Mouse (Mus musculus) heart, postnatal 0 days (tissue): ENCODE measurements around the gene Snrpg. TPM values are rescaled to one million over a fixed set of nuclear protein-coding genes. Genes with fewer than 3 reads are reported as not detected.
A peak's percentile ranks its signal among the peaks of the same experiment; 100 is the strongest.
"Not testable (repeated sequence)": the region's sequence is repeated elsewhere in the genome, so short reads cannot be mapped to it uniquely, and the experiment has no call there.

ENCODE experiments used
- ATAC-seq: fragments of 200-750 bp; cut with Nextera tagmentation; 2 replicates; pipeline ENCODE4 v1.8.0; 2017; ENCODE audit warnings: low read depth, moderate number of reproducible peaks, moderate library complexity; ENCODE audit not compliant: insufficient read depth
- DNase-seq: peaks from one replicate; pipeline ENCODE4 v3.0.0-alpha.2; 2016; ENCODE audit warnings: low spot score
- H3K27ac ChIP-seq: fragments of 300-500 bp; sonication (generic); 2 replicates; pipeline ENCODE4 v1.5.1; 2014; ENCODE audit warnings: low read depth, mild to moderate bottlenecking
- H3K27me3 ChIP-seq: fragments of 300-500 bp; sonication (generic); 2 replicates; pipeline ENCODE4 v1.6.1; 2014; ENCODE audit warnings: low read length, mixed read lengths; ENCODE audit not compliant: control insufficient read depth, insufficient read depth
- H3K36me3 ChIP-seq: fragments of 300-500 bp; sonication (generic); replicated peaks from 2 replicates; pipeline ENCODE4 v1.6.1; 2014; ENCODE audit warnings: low read length, mixed read lengths; ENCODE audit not compliant: control insufficient read depth, insufficient read depth
- H3K4me1 ChIP-seq: fragments of 300-500 bp; sonication (generic); 2 replicates; pipeline ENCODE4 v1.6.1; 2014; ENCODE audit warnings: antibody characterized with exemption; ENCODE audit not compliant: control insufficient read depth, insufficient read depth
- H3K4me2 ChIP-seq: fragments of 300-500 bp; sonication (generic); 2 replicates; pipeline ENCODE4 v1.6.1; 2014; ENCODE audit warnings: low read depth, mild to moderate bottlenecking, low read length, moderate library complexity
- H3K4me3 ChIP-seq: fragments of 300-500 bp; sonication (generic); 2 replicates; pipeline ENCODE4 v1.5.1; 2014; ENCODE audit warnings: low read depth, low read length
- H3K9ac ChIP-seq: fragments of 300-500 bp; sonication (generic); replicated peaks from 2 replicates; pipeline ENCODE4 v1.6.1; 2014; ENCODE audit warnings: low read depth, low read length, mixed read lengths
- H3K9me3 ChIP-seq: fragments of 300-500 bp; sonication (generic); replicated peaks from 2 replicates; pipeline ENCODE4 v1.6.1; 2016; ENCODE audit warnings: low read length; ENCODE audit not compliant: control insufficient read depth
- CTCF ChIP-seq: IDR thresholded peaks from 2 replicates; pipeline ENCODE4 v1.5.1; 2016; ENCODE audit warnings: antibody characterized with exemption, control low read depth, low read depth
- EP300 ChIP-seq: IDR thresholded peaks from 2 replicates; pipeline ENCODE4 v1.6.1; 2016; ENCODE audit warnings: antibody characterized with exemption, low read depth
- WGBS: fragments of 180-500 bp; shearing (Covaris S2); extraction: QIAGEN DNeasy Blood & Tissue Kit; methylation state at CpG from one replicate; pipeline ENCODE4 v1.1.7; 2014; 5-methylcytosine and 5-hydroxymethylcytosine counted together
- polyA plus RNA-seq: library from polyadenylated mRNA; unstranded; fragments of >200 nt; fragmentation: Nextera tagmentation; extraction: Ambion mirVana; gene quantifications from 2 replicates; pipeline ENCODE4 v1.2.1, GENCODE M21; 2015
- total RNA-seq: library from RNA; depleted of rRNA; stranded (reverse); fragments of >200 nt; gene quantifications from 2 replicates; pipeline ENCODE4 v1.2.3, GENCODE M21; 2014; ENCODE audit warnings: low replicate concordance

The Snrpg gene
- total and polyA plus RNA-seq, 2 experiments from 2014 or later: 35.6 to 170 TPM

DNA sequence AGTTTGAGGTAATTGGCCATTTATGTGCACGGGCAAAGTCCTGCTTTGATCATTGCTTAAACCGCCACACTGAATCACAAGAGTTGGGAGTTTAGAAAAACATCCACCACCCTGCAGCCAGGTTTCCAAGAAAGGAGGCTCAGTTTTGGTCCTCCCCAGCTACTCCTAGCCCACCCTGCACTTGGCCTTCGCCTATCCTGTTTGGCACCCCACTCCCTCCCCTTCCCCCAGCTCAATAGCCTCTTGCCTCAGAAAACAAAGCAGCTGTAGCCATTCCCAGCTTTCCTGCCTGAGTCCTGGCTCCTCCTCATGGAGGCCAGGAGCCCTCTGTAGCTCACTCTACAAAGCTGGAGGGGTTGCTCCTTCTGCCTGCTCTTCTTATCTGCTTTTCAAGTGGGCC, 42.7 kb upstream of the Snrpg start:
- no peaks in the 10 kb centered on the region for H3K4me1 ChIP-seq
- H3K4me3 ChIP-seq: no peak overlapping the region
- TF ChIP-seq EP300 (no peak), CTCF (no peak)
- no peak overlapping the region for H3K27ac ChIP-seq
- no peaks in the 10 kb centered on the region for H3K36me3 ChIP-seq
- H3K9me3 ChIP-seq: no peaks in the 10 kb centered on the region
- H3K27me3 ChIP-seq: no peaks in the 10 kb centered on the region
- 65% methylated on average over 3 of the region's 3 CpGs for WGBS
- no peak overlapping the region for H3K9ac ChIP-seq
- DNase-seq (no peak), ATAC-seq (no peak)
- H3K4me2 ChIP-seq: no peak overlapping the region

- Histone ChIP-seq H3K4me3 (no peak overlapping the region), H3K27ac (no peak overlapping the region), H3K9ac (no peak overlapping the region), H3K4me1 (no peaks in the 10 kb centered on the region), H3K4me2 (no peak overlapping the region), H3K36me3 (no peaks in the 10 kb centered on the region), H3K9me3 (no peaks in the 10 kb centered on the region), H3K27me3 (no peaks in the 10 kb centered on the region)
- TF ChIP-seq EP300 (no peak), CTCF (0 out of 2 replicates have a peak, but pooled peaks have one; percentile 12)
- WGBS: 91% methylated on average over 6 of the region's 6 CpGs
- DNase-seq: no peak
- no peak for ATAC-seq
These were observed 41.2 kb upstream of the Snrpg start for GRCm38 (mm10) chr6:86329943-86330342.

DNA sequence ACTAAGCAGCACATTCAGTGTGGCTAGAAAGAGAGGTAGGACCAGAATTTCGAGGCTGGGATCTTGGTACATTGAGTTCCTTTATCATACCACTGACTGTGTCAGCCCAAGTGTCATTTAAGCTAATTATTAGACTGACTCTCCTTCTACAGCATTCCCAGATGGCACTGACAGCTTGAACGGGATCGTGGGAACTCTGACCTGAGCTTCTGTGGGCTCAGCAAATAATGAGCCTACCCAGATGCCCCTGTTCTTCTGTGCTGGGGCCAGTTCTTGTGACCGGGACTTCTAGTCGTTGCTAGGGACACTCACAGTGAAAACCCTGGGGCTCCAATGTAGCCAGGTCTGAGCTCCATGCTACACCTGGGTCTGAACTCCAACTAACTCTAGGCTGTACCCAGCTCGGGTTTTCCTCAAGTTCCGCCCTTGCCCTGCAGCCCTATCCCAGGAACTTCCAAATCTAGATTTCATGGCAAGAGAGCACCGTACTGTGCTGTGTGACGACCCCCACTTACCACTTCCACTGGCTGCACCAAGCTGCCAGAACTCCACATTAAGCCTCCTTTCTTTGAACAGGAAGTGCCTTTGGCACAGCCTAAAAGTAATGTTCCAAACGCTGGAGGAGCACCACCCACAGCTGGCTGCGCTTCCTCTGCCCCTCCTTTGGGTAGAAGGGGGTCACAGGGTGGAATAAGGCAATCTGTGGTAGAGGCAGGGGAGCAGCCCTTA, 35.8 kb upstream of the Snrpg start:
- Histone ChIP-seq H3K4me2 (no peak overlapping the region), H3K9me3 (peaks cover 5% of the 10 kb centered on the region; the same call in 1 of the 2 replicates), H3K27me3 (no peaks in the 10 kb centered on the region), H3K4me1 (no peaks in the 10 kb centered on the region), H3K36me3 (no peaks in the 10 kb centered on the region), H3K9ac (no peak overlapping the region), H3K4me3 (no peak overlapping the region), H3K27ac (no peak overlapping the region)
- DNase-seq (no peak), ATAC-seq (no peak)
- 65% methylated on average over 11 of the region's 11 CpGs for WGBS
- TF ChIP-seq EP300 (no peak), CTCF (no peak)

- Histone ChIP-seq H3K4me1 (no peaks in the 10 kb centered on the region), H3K9me3 (peaks cover 5% of the 10 kb centered on the region; the same call in 1 of the 2 replicates), H3K4me3 (no peak overlapping the region), H3K9ac (no peak overlapping the region), H3K36me3 (no peaks in the 10 kb centered on the region), H3K27ac (no peak overlapping the region), H3K4me2 (no peak overlapping the region), H3K27me3 (no peaks in the 10 kb centered on the region)
- DNase-seq (no peak), ATAC-seq (no peak)
- WGBS: 70% methylated on average over 5 of the region's 5 CpGs
- TF ChIP-seq CTCF (no peak), EP300 (no peak)
These were observed 35.2 kb upstream of the Snrpg start for GRCm38 (mm10) chr6:86335860-86336259.

- not testable (repeated sequence) for H3K27ac ChIP-seq, H3K27me3 ChIP-seq, H3K36me3 ChIP-seq, H3K4me3 ChIP-seq, H3K4me2 ChIP-seq, ATAC-seq, H3K4me1 ChIP-seq, H3K9me3 ChIP-seq, DNase-seq, H3K9ac ChIP-seq
- WGBS: 76% methylated on average over 4 of the region's 4 CpGs
These were observed 34.8 kb upstream of the Snrpg start for GRCm38 (mm10) chr6:86336340-86336739.

DNA sequence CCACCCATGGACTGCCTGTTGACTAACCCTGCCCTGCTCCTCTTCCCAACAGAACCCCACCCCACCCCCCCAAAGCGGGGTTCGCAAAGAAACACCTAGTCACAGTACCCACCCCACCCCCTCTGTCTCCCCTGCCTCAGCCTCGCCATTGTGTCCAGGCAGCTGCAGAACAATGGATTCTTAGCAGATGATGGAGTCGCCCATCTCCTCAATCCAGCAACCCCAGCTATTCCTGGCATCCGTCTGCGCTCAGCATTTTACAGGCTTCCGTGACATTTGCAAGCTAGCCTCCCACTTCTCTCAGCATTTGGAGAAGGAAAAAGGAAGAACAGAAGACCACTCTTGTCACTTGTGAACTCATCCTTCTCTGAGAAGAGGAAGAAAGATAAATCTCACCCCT, 27.4 kb upstream of the Snrpg start:
- Histone ChIP-seq H3K9me3 (no peaks in the 10 kb centered on the region), H3K4me3 (no peak overlapping the region), H3K4me1 (no peaks in the 10 kb centered on the region), H3K27ac (no peak overlapping the region), H3K36me3 (no peaks in the 10 kb centered on the region), H3K4me2 (no peak overlapping the region), H3K27me3 (no peaks in the 10 kb centered on the region), H3K9ac (no peak overlapping the region)
- DNase-seq (no peak), ATAC-seq (no peak)
- TF ChIP-seq CTCF: no peak
- TF ChIP-seq EP300: no peak
- 15% methylated on average over 7 of the region's 7 CpGs for WGBS
